In the genomic region with DNA sequence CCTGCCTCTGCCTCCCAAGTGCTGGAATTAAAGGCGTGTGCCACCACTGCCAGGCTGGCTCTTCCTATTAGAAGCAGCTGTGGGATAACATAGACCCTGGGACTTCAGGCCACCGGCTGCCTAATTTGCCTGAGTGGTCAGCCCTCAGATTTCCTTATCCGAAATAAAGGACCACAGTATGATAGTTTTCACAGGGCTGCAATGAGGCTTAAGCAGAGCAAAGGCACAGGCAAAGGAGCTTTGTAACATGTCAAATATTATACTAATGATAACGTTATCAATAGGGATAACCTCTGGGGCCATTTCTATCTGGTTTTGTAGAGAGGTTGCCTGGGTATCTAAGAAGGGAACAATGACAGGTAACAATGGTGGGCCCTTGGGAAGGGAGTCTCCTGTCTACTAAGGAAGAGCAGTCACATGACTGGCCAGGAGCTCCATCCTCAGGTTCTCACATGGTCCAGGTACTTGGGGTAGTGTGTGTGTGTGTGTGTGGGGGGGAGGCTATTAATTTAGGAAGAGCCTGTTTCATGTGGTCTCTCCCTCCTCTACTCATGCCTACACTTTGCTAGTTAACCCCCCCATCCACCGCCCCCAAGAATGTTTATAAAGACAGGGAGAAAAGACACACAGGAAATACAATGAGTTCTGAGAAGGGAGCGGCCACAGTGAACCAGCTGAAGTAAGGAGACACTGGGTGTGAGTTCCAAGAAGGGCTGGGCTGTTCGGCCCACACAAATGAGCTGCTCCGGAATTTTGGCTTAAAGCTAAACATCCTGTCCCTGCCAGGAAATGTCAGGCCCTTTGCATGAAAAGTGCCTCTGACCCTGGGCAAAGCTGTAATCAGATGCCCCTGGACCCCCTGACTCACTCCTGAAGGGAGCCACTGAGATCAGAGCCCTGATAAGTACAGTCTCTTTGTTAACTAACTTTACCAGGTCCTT, we compare ENCODE assay signal across 9 mouse cellular contexts. TPM values are rescaled to one million over a fixed set of nuclear protein-coding genes. Genes with fewer than 3 reads are reported as not detected.
DNase-seq lines count a peak whose midpoint lies in the region; ATAC-seq and TF ChIP-seq lines count a peak whose summit lies in the region.
"Had no signal": no experiment of that assay in that cellular context is flagged by ENCODE, and none has a peak within 500 bp of the region (broad histone marks: within the 10 kb centered on the region; RNA-seq: fewer than 3 reads in every experiment).

No protein-coding gene starts in this region.

- H3K9ac ChIP-seq in lung, embryonic 14.5 days, result no peak overlapping the region
- no peak overlapping the region for H3K9ac ChIP-seq in hindbrain, embryonic 16.5 days (ENCODE audit: low read depth, low read length)

- WGBS in lung, embryonic 14.5 days, result 45% methylated on average over 8 of the region's 8 CpGs
- WGBS in hindbrain, embryonic 16.5 days, result 77% methylated on average over 8 of the region's 8 CpGs

- peak overlapping the region; percentile 76 for H3K27ac ChIP-seq in lung, embryonic 14.5 days (ENCODE audit: low read depth)
- H3K27ac ChIP-seq in hindbrain, embryonic 16.5 days (ENCODE audit: low read depth, low read length), result no peak overlapping the region

- TF ChIP-seq POLR2A in brain, embryonic 14.5 days (IDR thresholded peaks at IDR 0.05; ENCODE audit: borderline replicate concordance, extremely low read depth, insufficient read depth, insufficient read length, poor library complexity, severe bottlenecking), result no peak

- ATAC-seq in lung, embryonic 14.5 days (ENCODE audit: insufficient read depth), result peak; percentile 85
- ATAC-seq in hindbrain, embryonic 16.5 days, result no peak

- no peak overlapping the region for H3K4me3 ChIP-seq in lung, embryonic 14.5 days (ENCODE audit: low read depth, low read length)
- H3K4me3 ChIP-seq in hindbrain, embryonic 16.5 days (ENCODE audit: low read length), result no peak overlapping the region
- H3K4me3 ChIP-seq: erythroblast, embryonic 14.5 days had no signal

- no peaks in the 10 kb centered on the region for H3K36me3 ChIP-seq in lung, embryonic 14.5 days (ENCODE audit: insufficient read depth)
- no peaks in the 10 kb centered on the region for H3K36me3 ChIP-seq in hindbrain, embryonic 16.5 days (ENCODE audit: control insufficient read depth, insufficient read depth, low read length)

- TF ChIP-seq CTCF in brain, embryonic 14.5 days (IDR thresholded peaks at IDR 0.05; ENCODE audit: borderline replicate concordance, extremely low read depth, insufficient read depth, insufficient read length), result no peak
- TF ChIP-seq CTCF in lung, embryonic 14.5 days (IDR thresholded peaks at IDR 0.05; ENCODE audit: low read depth), result no peak

- H3K27me3 ChIP-seq in lung, embryonic 14.5 days (ENCODE audit: insufficient read depth, low read length), result no peaks in the 10 kb centered on the region
- H3K27me3 ChIP-seq in hindbrain, embryonic 16.5 days (replicated peaks; ENCODE audit: control insufficient read depth, insufficient read depth, low read length), result no peaks in the 10 kb centered on the region

- H3K4me1 ChIP-seq in lung, embryonic 14.5 days (ENCODE audit: insufficient read depth), result 0 out of 2 replicates have a peak, but pooled peaks cover 7% of the 10 kb centered on the region
- no peaks in the 10 kb centered on the region for H3K4me1 ChIP-seq in hindbrain, embryonic 16.5 days (ENCODE audit: control insufficient read depth, insufficient read depth, low read depth, low read length)

- no peak overlapping the region for H3K4me2 ChIP-seq in lung, embryonic 14.5 days
- H3K4me2 ChIP-seq in hindbrain, embryonic 16.5 days (ENCODE audit: low read length), result no peak overlapping the region

- H3K9me3 ChIP-seq in lung, embryonic 14.5 days (ENCODE audit: low read depth, low read length), result no peaks in the 10 kb centered on the region
- no peaks in the 10 kb centered on the region for H3K9me3 ChIP-seq in hindbrain, embryonic 16.5 days (ENCODE audit: control insufficient read depth, low read length)

- DNase-seq in embryo, embryonic 10 days (ENCODE audit: low spot score), result peak; percentile 61
- DNase-seq in embryo, embryonic 9.5 days (ENCODE audit: extremely low spot score), result no peak
- DNase-seq in brain, embryonic 14.5 days (ENCODE audit: low read depth), result peak; percentile 36
- DNase-seq in induced T-regulatory cell, adult 2 months (ENCODE audit: low read depth), result peak; percentile 37
- DNase-seq in lung, embryonic 14.5 days, result peak; percentile 84
- DNase-seq in cerebellum, adult 9-11 months, result no peak
- DNase-seq in cerebellum, adult 18-20 months, result no peak

RNA-seq across cellular contexts. Expression of a gene that starts 17.3 kb away (rescaled TPM):
- polyA plus RNA-seq in brain, embryonic 14.5 days (2012; rRNA removed), result 51.5 and 58.9 TPM in 2 replicates
- polyA plus RNA-seq in lung, embryonic 14.5 days (2014; fragmentation: Nextera tagmentation; extraction: Ambion mirVana), result 43.4 and 45.8 TPM in 2 replicates
- 35.5 and 39.7 TPM in 2 replicates for polyA plus RNA-seq in hindbrain, embryonic 16.5 days (2015; fragmentation: Nextera tagmentation; extraction: Ambion mirVana)

Comparison
In these comparisons a context has a peak if more than half of its experiments do, and no peak if none do; other contexts are left out.
1. DNase-seq: peak in embryo, embryonic 10 days (single experiment), brain, embryonic 14.5 days (single experiment), induced T-regulatory cell, adult 2 months (single experiment) and lung, embryonic 14.5 days (single experiment); none in embryo, embryonic 9.5 days (single experiment), cerebellum, adult 9-11 months (single experiment) and cerebellum, adult 18-20 months (0 of 2).